Mouse (Mus musculus) urinary bladder, postnatal 10 days (tissue): ENCODE data around the gene Agbl4.

Experiments used
- DNase-seq: peaks from one replicate; pipeline ENCODE4 v3.0.0; 2022; ENCODE audit warnings: low spot score

The Agbl4 gene

DNA sequence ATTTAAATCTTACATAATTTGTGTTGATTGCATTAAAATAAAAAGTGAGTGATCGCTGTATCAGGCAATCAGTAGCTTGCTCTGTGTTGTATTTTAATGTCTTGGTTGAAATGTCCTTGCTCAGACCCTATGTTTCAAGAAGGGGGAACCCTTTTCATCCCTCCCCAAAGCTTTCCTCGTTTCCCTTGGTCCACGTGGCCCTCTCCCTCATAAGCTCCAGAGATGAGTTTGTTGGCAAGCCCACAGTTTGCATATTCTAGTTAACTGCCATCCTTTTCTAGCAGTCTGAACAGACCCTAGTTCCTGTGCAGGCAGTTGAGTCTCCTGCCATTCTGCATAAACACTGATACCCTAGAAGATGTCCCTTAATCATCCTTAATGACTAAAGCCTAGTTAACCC, 1050.5 kb downstream of the Agbl4 start:
- DNase-seq = no peak

DNA sequence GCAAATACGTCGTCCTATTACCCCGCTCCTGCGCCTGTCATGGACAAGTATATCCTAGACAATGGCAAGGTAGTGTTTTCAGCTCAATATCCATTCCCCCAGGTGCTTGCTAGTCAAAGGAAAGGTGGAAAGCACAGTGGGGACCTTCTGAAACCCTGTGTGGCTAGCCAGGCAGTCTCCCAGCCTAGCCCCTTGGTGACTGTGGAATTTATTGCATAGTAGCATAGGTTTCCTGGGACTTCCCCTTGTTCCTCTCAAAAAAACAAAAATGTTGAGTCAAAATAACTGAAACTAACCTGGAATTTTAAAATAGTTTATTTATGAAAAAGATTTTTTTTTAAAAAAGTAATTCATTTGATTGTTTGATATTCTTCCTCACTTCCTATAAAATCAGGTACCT, 1051.1 kb downstream of the Agbl4 start:
- DNase-seq = no peak

DNA sequence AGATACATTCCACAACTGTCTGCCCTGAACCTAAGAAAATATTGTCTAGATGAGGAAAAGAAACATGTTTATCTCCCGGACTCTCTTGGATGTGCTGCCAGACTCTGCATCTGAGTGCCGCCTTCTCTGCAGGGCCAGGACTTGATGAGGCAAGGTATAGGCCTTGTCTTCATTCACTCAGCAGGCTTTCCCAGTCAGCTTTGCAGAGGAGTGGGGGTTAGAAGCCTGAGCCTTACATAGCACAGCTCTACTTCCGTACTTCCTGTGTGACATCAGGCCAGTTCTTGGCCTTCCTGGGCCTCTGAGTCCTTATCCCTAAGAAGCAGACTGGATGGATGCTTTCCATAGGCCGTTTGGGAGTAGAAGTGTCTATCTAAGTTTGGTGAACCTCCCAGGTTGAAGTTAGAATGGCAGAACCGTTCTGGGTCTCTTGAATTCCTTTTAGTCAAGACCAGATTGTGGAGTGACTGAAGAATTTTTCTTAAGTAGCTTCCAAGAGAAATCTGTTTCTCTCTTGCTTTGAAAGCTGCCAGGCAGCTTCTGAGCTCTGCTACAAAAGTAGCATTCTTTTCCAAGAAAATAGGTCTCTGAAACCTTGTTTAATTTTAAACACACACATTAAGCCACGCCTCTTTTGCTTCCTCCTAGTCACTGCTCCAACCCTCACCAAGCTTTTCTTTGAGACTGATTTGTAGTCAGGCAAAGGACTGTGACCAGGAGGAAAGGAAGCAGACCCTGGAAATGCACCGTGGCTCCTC, 1052.2 kb downstream of the Agbl4 start:
- DNase-seq = no peak

GRCm38 (mm10) chr4:111451283-111451918, 1053.9 kb downstream of the Agbl4 start:
- no peak for DNase-seq

GRCm38 (mm10) chr4:111452192-111452591, 1054.7 kb downstream of the Agbl4 start:
- no peak for DNase-seq

DNA sequence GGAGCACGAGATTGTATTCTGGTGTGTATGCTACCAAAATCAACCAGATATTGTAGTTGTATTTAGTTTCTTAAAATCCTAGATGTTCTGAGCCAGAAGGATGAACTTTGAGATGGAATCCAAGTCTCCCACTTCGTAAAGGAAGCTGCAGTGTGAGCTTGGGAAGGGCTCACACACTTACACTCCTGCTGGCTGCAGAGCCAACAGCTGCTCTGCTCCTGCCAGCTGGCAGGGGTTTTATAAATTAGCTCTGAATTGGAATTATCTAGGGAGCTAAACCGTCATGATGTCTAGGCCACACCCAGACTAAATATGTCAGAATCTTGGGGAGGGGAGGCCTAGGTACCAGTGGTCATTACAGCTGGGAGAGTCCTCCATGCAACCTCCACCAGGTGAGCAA, 1055.8 kb downstream of the Agbl4 start:
- no peak for DNase-seq

- no peak for DNase-seq
Measured at GRCm38 (mm10) chr4:111455621-111456020, 1058.2 kb downstream of the Agbl4 start.

DNA sequence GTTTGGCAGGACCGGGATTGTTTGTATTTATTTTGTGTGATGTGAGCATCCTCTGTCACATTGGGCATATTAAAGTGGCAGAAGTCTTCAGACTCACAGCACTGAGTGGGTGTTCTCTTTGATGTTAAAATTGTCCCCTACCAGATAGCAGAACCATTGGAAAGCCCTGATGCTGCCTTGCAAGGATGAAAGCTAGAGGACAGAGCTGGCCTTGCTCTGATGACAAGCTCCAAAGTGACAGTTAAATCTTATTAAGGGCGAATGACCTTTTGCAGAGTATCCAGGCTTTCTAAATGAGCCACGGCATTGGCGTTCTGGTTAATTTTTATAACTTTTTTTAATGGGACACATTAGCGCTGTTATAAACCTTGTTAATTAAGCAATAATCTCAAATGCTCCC, 1060.1 kb downstream of the Agbl4 start:
- no peak for DNase-seq

- no peak for DNase-seq
Measured at GRCm38 (mm10) chr4:111467293-111467773, 1069.9 kb downstream of the Agbl4 start.

DNA sequence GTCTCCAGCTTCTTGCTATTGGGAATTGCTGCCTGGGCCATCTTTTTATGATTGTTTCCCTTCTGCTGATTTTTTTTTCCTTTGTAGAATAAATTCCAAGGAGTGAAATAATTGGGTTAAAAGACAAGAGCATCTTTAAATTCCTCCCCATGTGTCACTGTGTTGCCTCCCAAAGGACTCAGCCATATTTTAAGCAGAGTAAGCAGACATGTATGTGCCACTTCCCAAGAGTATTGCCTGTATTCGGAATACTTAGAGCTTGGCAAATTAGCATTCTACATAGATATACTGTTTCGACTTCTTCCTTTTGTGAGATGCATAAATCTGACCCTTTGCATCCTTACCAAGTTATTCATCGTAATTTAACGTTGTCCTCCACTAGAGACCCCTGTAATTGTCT, 1070.3 kb downstream of the Agbl4 start:
- no peak for DNase-seq

DNA sequence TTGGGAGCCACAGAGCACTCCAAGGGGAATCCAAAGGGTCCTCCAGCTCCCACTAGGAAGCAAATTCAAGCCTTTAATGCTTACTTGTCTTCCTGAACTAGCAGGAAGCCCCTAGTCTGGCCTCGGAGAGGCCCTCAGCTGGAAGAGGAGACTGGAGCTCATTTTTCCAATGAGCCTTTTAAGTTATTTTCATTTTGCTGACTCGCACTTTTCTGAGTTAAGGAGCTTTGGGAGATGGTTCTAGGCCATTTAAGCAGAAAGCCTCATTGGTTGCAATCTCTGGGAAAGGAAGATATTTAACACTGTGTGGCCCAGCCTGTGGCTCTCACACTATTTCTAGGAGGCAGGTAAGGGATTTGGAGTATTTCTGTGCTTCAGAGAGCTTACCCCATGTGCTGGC, 1072.4 kb downstream of the Agbl4 start:
- no peak for DNase-seq

DNA sequence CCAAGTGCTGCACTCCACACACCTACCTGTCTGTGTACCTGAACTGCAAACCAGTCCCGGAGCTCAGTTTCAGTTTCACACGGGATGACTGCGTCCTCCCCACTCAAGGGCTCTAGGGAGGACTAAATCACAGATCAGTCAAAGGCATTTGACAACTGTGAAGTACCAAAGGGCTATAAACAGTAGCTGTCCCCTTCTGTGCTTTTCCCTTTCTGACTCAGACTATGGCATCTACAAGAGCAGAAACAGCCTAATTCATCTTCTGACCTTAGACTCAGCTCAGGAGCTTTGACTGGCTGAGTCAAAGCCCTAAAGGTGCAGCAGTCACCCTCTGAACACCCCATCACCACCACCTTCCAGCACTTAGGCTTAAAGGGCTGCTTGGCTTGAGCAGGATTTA, 1074.3 kb downstream of the Agbl4 start:
- no peak for DNase-seq

DNA sequence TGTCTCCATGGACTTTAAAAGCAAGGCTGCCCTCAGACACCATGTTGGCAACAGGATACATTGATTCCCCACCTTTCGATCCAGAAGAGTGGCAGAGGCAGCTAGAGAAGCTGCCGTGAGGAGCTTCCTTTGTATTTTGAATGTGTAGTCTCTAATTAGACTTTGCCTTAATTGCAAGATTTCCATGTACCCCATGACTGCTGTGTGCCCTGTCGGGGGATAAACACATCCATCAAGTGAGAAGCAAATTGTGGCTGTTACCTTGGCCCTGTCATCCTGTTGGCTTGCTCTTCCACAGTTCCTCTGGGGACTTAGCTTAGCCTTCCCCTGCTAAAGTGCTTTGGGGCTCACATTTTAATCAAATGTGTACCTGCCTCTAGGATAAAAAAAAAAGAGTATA, 1075.0 kb downstream of the Agbl4 start:
- no peak for DNase-seq

GRCm38 (mm10) chr4:111473014-111473413, 1075.6 kb downstream of the Agbl4 start:
- DNase-seq = no peak

- no peak for DNase-seq
Measured at GRCm38 (mm10) chr4:111475374-111475971, 1078.0 kb downstream of the Agbl4 start.

- DNase-seq = no peak
Measured at GRCm38 (mm10) chr4:111477507-111477906, 1080.0 kb downstream of the Agbl4 start.

DNA sequence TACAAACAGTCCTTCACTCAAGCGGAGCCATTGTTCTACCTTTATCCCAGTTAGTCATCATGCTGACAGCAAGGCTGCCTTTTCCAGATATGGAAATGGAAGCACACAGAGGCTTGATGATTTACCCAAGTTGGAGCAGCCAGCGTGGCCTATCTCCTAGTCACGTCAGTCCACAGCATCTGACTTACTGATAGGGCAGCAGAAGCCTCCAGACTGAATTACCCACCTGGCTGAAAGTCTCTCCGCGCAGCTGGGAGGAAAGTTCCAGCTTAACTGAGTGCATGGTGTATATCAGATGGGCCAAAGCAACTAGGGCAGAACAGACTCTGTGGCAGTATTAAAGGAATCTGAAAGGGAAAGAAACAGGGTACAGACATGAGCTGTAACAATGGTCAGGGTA, 1086.0 kb downstream of the Agbl4 start:
- no peak for DNase-seq

DNA sequence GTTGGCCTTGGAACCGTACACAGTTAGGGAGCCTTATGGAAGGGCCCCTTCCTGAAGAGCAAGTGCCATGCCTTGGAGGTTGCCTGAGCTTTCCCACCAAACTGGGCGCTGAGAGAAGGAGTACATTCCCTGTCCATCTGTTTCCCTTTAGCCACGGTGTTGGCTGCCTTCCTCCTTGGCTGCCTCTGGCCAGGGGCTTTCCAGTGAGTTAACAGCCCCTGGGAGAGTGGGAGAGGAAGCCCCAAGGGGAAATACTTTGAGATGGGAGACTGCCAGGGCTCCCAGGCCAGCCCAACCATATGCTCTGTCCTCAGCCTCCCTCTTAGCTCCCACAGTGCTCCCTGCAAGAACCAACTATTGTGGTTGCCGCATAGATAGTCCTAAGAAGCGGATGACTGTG, 1087.7 kb downstream of the Agbl4 start:
- DNase-seq = no peak

- DNase-seq = no peak
Measured at GRCm38 (mm10) chr4:111486187-111486586, 1088.7 kb downstream of the Agbl4 start.

DNA sequence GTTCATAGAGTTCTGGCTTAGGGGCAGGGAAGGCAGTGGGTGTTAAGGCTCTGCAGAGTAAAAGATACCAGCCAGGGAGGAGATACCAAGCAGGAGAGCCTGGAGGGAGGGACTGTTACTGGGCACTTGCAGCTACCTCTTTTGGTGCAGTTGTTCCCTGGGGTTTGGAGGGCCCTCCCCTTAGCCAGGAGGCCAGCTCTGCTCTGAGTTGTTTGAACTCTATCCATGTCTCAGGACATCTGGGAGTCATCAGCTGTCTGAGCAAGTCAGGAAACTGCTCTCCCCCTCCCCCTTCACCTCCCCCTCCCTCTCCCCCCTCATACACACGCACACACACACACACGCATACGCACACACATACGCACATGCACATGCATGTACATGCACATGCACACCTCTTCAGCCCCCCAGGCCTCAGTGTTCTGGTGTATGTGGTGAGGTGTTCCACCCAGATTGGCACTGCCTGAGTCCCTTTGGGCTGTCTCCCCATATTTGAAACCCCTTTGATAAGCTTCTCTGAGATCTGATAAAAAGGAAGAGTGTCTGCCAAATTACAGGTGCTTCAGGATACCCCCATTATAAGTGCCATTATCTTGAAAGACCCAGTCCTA, 1089.9 kb downstream of the Agbl4 start:
- no peak for DNase-seq

- DNase-seq = no peak
Measured at GRCm38 (mm10) chr4:111493750-111494404, 1096.4 kb downstream of the Agbl4 start.

DNA sequence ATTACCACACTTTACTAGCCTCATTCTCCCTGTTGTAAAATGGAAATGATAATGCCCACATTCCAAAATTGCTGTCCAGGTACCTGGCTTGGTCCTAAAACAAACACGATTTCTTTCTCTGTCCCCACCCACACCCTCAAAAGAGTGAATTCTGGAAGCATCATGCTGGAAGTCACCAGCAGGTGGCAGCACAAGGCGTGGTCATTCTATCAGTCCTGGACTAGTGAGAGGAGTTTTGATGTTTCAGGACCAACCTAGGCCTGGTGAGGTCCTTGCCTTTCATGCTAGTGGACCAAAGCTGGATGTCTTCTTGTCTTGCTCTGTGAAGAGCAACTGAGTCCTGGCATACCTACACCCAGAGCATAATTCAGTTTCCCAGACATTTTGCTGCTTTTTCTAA, 1098.5 kb downstream of the Agbl4 start:
- DNase-seq = peak; percentile 31
